Mouse (Mus musculus): ENCODE data around the gene Tfpi.
"Not testable (repeated sequence)": the region's sequence is repeated elsewhere in the genome, so short reads cannot be mapped to it uniquely, and the experiment has no call there.

GRCm38 (mm10) chr2:84504954-84505394, 28.4 kb upstream of the Tfpi start:
- not testable (repeated sequence) for TF ChIP-seq CTCF, EP300 (IDR thresholded peaks at IDR 0.05)

Data from lung, postnatal 0 days (tissue).